Mouse (Mus musculus) 416B (cell line): ENCODE measurements around the gene Taar8b.
"Not testable (repeated sequence)": the region's sequence is repeated elsewhere in the genome, so short reads cannot be mapped to it uniquely, and the experiment has no call there.

Experiments
- DNase-seq: peaks from one replicate; pipeline ENCODE4 v3.0.0; 2011; ENCODE audit warnings: low read depth

Gene Taar8b

DNA sequence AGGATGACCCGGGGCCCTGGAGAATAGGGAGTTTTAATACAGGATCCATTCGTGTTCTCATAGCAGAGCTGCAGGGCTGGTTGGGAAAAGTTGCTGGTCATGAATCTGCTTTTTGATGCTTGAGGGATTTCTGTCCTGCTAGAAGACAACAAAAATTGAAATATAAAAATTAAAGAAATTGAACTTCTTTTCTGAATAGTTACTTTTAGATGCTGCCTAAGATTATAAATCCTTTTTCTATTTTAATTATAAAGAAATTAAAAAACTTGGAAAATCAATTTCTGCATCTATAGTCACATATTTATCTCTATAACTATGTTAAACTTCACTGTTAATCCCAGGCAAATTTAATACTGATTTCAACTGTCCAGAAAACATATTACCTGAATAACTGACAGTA is at the start of gene Taar8b:
Gene Taar8b (minus strand): TSS at position 101 of the 400 bp plus-strand sequence.
- DNase-seq = no peak

GRCm38 (mm10) chr10:24138623-24139261 is 46.6 kb upstream of the Taar8b start:
- DNase-seq = no peak

- no peak for DNase-seq
These were observed 42.1 kb upstream of the Taar8b start for GRCm38 (mm10) chr10:24134071-24134645.

GRCm38 (mm10) chr10:24133132-24133531 is 41.0 kb upstream of the Taar8b start:
- DNase-seq = peak; percentile 94

DNA sequence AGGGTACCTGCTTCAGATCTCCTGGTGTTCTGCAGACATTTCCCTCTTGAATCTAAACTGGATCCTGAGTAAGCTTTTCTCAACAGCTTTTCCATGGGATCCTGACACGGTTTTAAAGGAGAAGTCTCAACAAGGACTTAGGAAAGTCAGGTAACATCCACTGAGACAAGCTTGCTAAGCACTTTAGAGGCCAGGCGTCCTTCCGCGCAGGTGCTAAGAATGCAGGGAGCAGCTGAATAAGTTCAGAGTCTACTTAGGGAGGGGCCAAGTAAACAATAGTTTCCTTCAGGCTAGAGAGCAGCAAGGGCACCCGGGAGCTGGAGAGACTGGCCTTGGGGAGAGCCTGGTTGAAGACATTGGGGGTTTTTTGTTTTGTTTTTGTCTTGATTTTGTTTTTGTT is 40.2 kb upstream of the Taar8b start:
- peak; percentile 85 for DNase-seq

GRCm38 (mm10) chr10:24131451-24132262 is 39.6 kb upstream of the Taar8b start:
- peak; percentile 98 for DNase-seq

DNA sequence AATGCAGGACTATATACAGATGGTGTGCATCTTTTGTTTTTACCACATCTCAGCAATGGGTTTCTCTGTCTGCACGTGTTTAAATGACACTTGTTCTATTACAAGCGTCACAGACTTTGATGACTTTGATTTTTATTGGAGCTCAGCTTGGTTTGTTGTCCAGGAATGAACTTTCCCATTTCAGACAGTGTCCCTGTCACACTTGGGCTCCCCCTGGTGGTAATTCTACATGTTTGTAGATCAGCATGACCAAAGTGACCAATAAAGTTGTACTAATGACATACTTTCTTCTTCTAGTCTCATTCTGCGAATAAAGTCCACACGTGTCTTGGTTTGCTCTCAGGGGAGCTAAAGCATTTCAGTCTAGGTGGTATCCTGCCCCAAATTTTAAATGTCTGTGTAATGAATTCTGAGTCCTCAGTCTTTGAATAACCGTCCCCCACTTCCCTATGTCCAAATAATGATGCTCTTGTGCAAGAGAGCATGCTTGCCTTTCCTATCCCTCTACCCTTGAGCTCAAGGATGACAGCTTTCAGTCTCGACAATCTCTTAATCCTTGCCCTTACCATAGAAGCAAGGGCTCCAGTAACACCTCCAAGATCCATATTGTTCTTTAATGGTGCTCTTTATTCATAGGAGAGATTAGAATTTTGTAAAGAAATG is 19.2 kb upstream of the Taar8b start:
- peak; percentile 66 for DNase-seq

GRCm38 (mm10) chr10:24109434-24109833 is 17.3 kb upstream of the Taar8b start, which contains the start of gene Taar9:
Taar9 (minus strand) TSS chr10:24109534.
- DNase-seq = not testable (repeated sequence)

- no peak for DNase-seq
These were observed 16.1 kb upstream of the Taar8b start for GRCm38 (mm10) chr10:24108236-24108635.

DNA sequence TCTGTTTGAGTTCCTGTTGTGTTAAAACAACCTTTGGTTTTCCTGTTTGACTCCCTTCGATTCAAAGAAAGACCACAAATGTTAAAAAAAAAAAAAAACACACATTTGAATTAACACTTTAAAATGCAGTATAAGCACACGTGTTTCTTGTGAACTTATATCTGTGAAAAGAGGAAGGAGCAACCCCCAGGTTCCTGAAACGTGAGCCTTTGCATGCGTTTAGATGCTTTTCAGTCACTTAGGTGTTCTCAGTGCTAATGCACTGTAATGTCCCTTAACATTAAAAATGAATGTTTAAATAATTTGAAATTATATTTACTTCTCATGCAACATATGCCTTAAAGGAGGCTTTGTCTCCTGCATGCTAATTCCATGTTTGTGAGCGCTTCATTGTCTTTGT is 15.7 kb upstream of the Taar8b start:
- DNase-seq = peak; percentile 33

DNA sequence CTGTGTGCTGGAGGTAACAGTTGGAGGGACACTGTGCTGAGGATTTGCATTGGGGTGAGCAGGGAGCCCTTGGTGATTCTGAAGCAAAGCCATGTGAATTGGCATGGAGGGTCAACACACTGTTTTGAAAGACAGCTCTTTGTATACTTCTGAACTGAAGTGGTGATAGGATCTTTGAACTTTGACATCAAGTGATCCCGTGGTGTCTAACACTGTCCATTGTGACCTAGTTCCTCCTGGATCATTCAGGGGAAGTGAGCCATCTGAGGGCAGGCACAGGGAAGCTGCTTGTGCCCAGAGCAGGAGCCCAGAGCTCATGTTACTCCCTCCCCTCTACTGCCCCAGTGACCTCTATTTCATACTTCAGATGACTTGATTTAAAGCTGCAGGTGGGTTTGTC is 11.2 kb upstream of the Taar8b start:
- DNase-seq = not testable (repeated sequence)

GRCm38 (mm10) chr10:24101812-24102211 is 9.7 kb upstream of the Taar8b start, which contains the start of gene Taar8c:
Taar8c (minus strand) TSS chr10:24101912.
- DNase-seq = not testable (repeated sequence)

DNA sequence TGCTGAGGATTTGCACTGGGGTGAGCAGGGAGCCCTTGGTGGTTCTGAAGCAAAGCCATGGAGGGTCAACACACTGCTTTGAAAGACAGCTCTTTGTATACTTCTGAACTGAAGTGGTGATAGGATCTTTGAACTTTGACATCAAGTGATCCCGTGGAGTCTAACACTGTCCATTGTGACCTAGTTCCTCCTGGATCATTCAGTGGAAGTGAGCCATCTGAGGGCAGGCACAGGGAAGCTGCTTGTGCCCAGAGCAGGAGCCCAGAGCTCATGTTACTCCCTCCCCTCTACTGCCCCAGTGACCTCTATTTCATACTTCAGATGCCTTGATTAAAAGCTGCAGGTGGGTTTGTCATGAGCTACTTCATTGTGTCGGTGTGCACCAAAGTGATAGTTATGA is 4.9 kb upstream of the Taar8b start:
- not testable (repeated sequence) for DNase-seq

DNA sequence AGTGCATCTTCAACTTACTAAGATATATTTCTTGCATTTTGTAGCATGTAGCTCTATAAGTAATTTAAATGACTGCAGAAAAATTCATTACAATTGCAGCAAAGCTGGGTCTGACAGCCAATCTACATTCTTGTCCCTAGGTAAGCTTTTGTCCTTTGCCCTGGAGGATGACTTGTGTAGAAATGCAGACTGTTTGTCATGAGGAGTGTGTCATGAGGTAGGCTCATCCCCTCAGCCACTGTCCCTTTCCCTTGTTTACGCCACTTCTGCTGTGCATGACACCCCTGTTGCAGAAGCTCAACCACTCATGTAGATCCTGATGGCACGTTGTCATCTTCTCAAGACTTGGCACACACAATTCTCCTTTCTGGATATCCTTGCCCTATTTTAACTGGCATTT is 4.9 kb downstream of the Taar8b start:
- DNase-seq = no peak

DNA sequence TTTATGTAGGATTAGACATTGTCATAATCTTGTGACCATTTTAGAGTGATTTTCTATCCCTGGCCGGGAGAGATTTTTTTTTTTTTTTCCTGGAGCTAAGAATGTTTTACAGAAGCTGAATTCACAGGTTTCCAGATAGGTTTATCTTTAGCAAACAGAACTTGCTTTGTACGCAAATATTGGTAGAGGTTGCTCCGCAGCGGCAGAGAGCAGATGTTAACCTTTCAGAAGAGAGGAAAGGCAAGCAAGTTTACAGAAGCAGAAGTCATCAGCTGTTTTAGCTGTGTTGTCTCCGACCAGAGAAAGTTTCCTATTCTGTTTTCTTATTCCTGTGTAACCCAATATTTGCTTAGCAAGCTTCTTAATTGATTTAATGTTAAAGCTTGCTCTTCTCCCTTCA is 5.5 kb downstream of the Taar8b start:
- no peak for DNase-seq

GRCm38 (mm10) chr10:24085936-24086335 is 6.2 kb downstream of the Taar8b start:
- DNase-seq = no peak

- DNase-seq = peak; percentile 65
These were observed 11.9 kb downstream of the Taar8b start for GRCm38 (mm10) chr10:24080166-24080565.

DNA sequence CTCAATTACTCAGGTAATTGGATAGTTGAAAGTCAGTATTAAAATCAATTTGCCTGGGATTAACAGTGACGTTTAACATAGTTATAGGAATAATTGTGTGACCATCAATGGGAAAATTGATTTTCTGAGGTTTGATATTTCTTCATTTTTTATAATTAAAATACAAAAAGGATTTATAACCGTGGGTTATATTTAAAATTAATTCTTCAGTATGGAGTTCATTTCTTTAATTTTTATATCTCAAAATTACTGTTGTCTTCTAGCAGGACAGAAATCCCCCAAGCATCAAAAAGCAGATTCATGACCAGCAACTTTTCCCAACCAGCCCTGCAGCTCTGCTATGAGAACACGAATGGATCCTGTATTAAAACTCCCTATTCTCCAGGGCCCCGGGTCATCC is 15.9 kb downstream of the Taar8b start, which contains the start of gene Taar8a:
Gene Taar8a (plus strand): TSS at position 301 of the 400 bp plus-strand sequence.
- not testable (repeated sequence) for DNase-seq

GRCm38 (mm10) chr10:24074751-24075150 is 17.3 kb downstream of the Taar8b start:
- DNase-seq = not testable (repeated sequence)

- DNase-seq = no peak
These were observed 33.1 kb downstream of the Taar8b start for GRCm38 (mm10) chr10:24058986-24059385.

GRCm38 (mm10) chr10:24052039-24052438 is 40.1 kb downstream of the Taar8b start:
- DNase-seq = no peak

GRCm38 (mm10) chr10:24049210-24049609 is 42.9 kb downstream of the Taar8b start, which contains the start of gene Taar7f:
Taar7f (plus strand) TSS chr10:24049510.
- DNase-seq = no peak
